Mouse (Mus musculus) mammary gland, adult 2 months (tissue): Measurements from ENCODE around the gene Rap1a. TPM values are rescaled to one million over a fixed set of nuclear protein-coding genes. Genes with fewer than 3 reads are reported as not detected.

Experiments
- polyA plus RNA-seq: library from polyadenylated mRNA; depleted of rRNA; stranded (reverse); fragments of >200 nt; gene quantifications from 2 replicates; pipeline ENCODE4 v1.2.3, GENCODE M21; 2012; ENCODE audit warnings: low replicate concordance; rRNA removed

Gene Rap1a
- polyA plus RNA-seq, result 3.4 and 12.8 TPM in 2 replicates

DNA sequence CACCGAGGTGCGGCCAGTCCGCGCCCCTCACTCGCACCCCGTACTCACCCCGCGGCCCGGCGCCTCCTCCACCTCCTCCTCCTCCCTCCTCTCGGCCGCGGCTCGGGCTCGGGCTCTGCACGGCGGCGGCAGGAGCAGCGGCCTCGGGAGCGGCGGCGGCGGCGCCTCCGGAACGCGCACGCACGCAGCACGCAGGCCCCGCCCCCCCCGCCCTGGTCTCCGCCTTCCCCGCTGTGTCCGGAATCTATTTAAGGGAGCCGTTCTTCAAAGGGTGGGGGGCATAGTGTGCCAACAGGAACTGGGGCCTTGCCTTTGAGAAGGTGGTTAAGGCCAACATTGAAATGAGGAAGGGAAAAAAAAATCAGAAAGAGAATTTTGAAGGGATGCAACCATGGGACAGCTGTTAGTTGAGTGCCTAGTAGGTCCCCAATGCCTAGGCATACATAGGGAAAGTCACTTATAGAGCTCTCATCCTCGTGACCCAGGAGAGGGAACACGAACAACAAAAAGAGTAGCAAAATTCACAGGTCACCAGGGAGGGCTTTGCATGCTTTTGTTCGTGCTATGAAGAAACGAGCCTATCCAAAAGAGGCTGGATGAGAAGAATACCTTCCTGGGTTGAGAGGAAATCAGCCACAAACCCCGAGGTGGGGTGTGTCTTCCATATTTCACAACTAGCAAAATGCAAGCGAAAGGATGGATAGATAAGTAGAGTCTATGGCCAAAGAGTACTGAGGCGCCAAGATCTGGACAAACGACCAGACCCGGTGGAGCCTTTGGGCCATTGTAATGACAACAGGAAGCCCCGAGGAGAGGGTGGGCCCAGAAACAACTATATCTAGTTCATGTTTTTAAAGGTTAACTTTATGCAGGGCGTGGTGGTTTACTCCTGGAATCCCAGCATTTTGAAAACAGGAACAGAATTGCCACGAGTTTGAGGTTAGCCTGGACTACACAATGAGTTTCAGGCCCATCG, at the start of gene Rap1a:
Gene Rap1a, minus strand, starts transcription at position 146 of the 976 bp plus-strand sequence.

GRCm38 (mm10) chr3:105704031-105705008, 96.8 kb downstream of the Rap1a start, which contains the start of gene Inka2:
Gene Inka2, plus strand, starts transcription at chr3:105704599.

DNA sequence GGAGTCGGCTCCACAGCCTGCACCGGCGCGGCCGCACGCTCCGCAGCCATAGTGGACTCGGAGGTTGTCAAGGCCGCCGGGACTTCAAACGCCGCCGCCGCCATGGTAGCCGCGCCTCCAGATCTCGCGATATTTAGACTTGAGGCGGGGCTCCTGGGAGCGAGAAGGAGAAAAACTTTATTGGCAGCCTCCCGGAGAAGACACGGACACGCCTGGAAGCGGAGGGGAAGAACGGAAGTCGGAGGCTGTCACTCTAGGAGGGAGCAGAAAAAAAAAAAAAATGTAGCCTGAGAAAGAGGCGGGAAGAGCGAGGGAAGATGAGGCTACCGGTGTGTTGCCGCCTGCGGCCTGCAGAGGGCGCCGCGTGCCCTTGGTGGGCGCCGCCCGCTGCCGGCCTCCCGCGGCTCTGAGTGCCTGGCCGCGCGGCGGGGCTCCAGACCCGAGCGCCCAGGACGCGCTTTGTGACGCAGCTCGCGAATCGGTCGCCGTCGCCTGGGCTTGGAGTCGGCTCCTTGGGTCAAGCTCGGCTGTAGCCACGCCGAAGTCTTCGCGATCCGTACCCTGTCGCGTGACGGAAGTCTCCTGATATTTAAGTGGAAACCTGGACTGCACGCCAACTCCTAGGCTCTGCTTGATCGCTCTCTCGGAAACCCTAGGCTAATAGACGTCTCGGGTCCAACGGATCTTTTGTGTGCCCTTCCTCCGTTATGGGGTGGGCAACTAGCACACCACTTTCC, 113.6 kb downstream of the Rap1a start, which contains the start of gene Ddx20:
Gene Ddx20, minus strand, starts transcription at position 251 of the 737 bp plus-strand sequence.

Other genes starting within 250 kb of the Rap1a start
- 6.7 and 28.0 TPM in 2 replicates for gene Ddx20, start 113.8 kb downstream of the Rap1a start, polyA plus RNA-seq
- gene Inka2, start 96.7 kb downstream of the Rap1a start, polyA plus RNA-seq, result 2.0 and 3.1 TPM in 2 replicates
- 1.6 and 2.3 TPM in 2 replicates for gene Adora3, start 69.5 kb upstream of the Rap1a start, polyA plus RNA-seq
- 1.3 and 1.8 TPM in 2 replicates for gene Tmigd3, start 69.6 kb upstream of the Rap1a start, polyA plus RNA-seq
- 1.8 and 3.0 TPM in 2 replicates for gene I830077J02Rik, start 131.3 kb upstream of the Rap1a start, polyA plus RNA-seq
- 25.3 and 60.0 TPM in 2 replicates for gene Wdr77, start 158.0 kb upstream of the Rap1a start, polyA plus RNA-seq
- gene Atp5f1, start 158.8 kb upstream of the Rap1a start, polyA plus RNA-seq, result 116 and 183 TPM in 2 replicates
- gene Ovgp1, start 172.4 kb upstream of the Rap1a start, polyA plus RNA-seq, result 1.3 and 3.0 TPM in 2 replicates
- 0.59 TPM in 1 of 2 replicates, not detected in the other for gene Pifo, start 213.3 kb upstream of the Rap1a start, polyA plus RNA-seq
- gene Chil5, start 231.5 kb upstream of the Rap1a start, polyA plus RNA-seq, result 0.16 and 0.76 TPM in 2 replicates